In genomic region chr17:46031621-46032211, GRCm38 (mm10) we compare ENCODE assay signal across 8 mouse cellular contexts. TPM values are rescaled to one million over a fixed set of nuclear protein-coding genes. Genes with fewer than 3 reads are reported as not detected.
DNase-seq lines count a peak whose midpoint lies in the region; ATAC-seq lines count a peak whose summit lies in the region.

No protein-coding gene starts in this region.

- 1% methylated on average over 50 of the region's 50 CpGs for WGBS in embryonic facial prominence, embryonic 15.5 days
- under 1% methylated on average over 38 of the region's 50 CpGs for WGBS in heart, embryonic 14.5 days
- under 1% methylated on average over 50 of the region's 50 CpGs for WGBS in liver, embryonic 16.5 days (ENCODE audit: insufficient replicate concordance)
- under 1% methylated on average over 50 of the region's 50 CpGs for WGBS in neural tube, embryonic 13.5 days

- ATAC-seq in embryonic facial prominence, embryonic 15.5 days (ENCODE audit: insufficient number of reproducible peaks, low FRiP score, low TSS enrichment, low read depth), result no peak
- ATAC-seq in heart, embryonic 14.5 days (ENCODE audit: insufficient number of reproducible peaks, insufficient read depth, low FRiP score, low read depth), result no peak
- ATAC-seq in liver, embryonic 16.5 days (ENCODE audit: low read depth), result peak; percentile 22
- ATAC-seq in neural tube, embryonic 13.5 days (ENCODE audit: low read depth), result peak; percentile 12; the same call in 1 of the 2 replicates

- H3K36me3 ChIP-seq in embryonic facial prominence, embryonic 15.5 days, result no peaks in the 10 kb centered on the region
- 0 out of 2 replicates have a peak, but pooled peaks cover 2% of the 10 kb centered on the region for H3K36me3 ChIP-seq in heart, embryonic 14.5 days (ENCODE audit: control insufficient read depth, insufficient read depth, low read length)
- no peaks in the 10 kb centered on the region for H3K36me3 ChIP-seq in liver, embryonic 16.5 days (ENCODE audit: control insufficient read depth, insufficient read depth)
- H3K36me3 ChIP-seq in neural tube, embryonic 13.5 days, result no peaks in the 10 kb centered on the region

- peaks cover 51% of the 10 kb centered on the region for H3K4me1 ChIP-seq in embryonic facial prominence, embryonic 15.5 days
- peaks cover 44 to 50% of the 10 kb centered on the region in 2 experiments for H3K4me1 ChIP-seq in heart, embryonic 14.5 days (ENCODE audit: control insufficient read depth in 2 of 2, insufficient read depth in 2 of 2, low read length in 2 of 2)
- peaks cover 48% of the 10 kb centered on the region for H3K4me1 ChIP-seq in liver, embryonic 16.5 days (ENCODE audit: control insufficient read depth, low read depth, low read length)
- peaks cover 53% of the 10 kb centered on the region for H3K4me1 ChIP-seq in neural tube, embryonic 13.5 days (replicated peaks)

- peak overlapping the region; percentile 94 for H3K9ac ChIP-seq in embryonic facial prominence, embryonic 15.5 days
- H3K9ac ChIP-seq in heart, embryonic 14.5 days (ENCODE audit: low read length), result peak overlapping the region; percentile 99
- H3K9ac ChIP-seq in liver, embryonic 16.5 days (ENCODE audit: low read depth, low read length), result peak overlapping the region; percentile 82
- H3K9ac ChIP-seq in neural tube, embryonic 13.5 days, result peak overlapping the region; percentile 90

- H3K4me3 ChIP-seq in embryonic facial prominence, embryonic 15.5 days (replicated peaks), result peak overlapping the region; percentile 83
- H3K4me3 ChIP-seq in heart, embryonic 14.5 days (ENCODE audit: control insufficient read depth in 1 of 2, insufficient read depth in 1 of 2, low read depth in 1 of 2, low read length in 2 of 2), result peak overlapping the region; percentile 92 to 95
- peak overlapping the region; percentile 80 for H3K4me3 ChIP-seq in liver, embryonic 16.5 days (ENCODE audit: low read depth, low read length)
- peak overlapping the region; percentile 86 for H3K4me3 ChIP-seq in neural tube, embryonic 13.5 days

- peak overlapping the region; percentile 71 for H3K4me2 ChIP-seq in embryonic facial prominence, embryonic 15.5 days (replicated peaks)
- peak overlapping the region; percentile 79 for H3K4me2 ChIP-seq in heart, embryonic 14.5 days (ENCODE audit: low read length)
- peak overlapping the region; percentile 79 for H3K4me2 ChIP-seq in liver, embryonic 16.5 days (ENCODE audit: low read depth, low read length)
- H3K4me2 ChIP-seq in neural tube, embryonic 13.5 days, result peak overlapping the region; percentile 88

- H3K27me3 ChIP-seq in embryonic facial prominence, embryonic 15.5 days, result no peaks in the 10 kb centered on the region
- no peaks in the 10 kb centered on the region for H3K27me3 ChIP-seq in heart, embryonic 14.5 days (ENCODE audit: control insufficient read depth, insufficient read depth, low read length)
- H3K27me3 ChIP-seq in liver, embryonic 16.5 days (ENCODE audit: control insufficient read depth, insufficient read depth, low read depth, low read length), result no peaks in the 10 kb centered on the region
- H3K27me3 ChIP-seq in neural tube, embryonic 13.5 days, result peaks cover 10% of the 10 kb centered on the region; the same call in 1 of the 2 replicates

- peak; percentile 20 to 35 for DNase-seq in spleen, adult 18-20 months
- DNase-seq in spleen, adult 12 weeks (ENCODE audit: low spot score), result no peak
- DNase-seq in kidney, postnatal 14 days, result peak; percentile 83
- peak; percentile 40 for DNase-seq in thymus, postnatal 0 days (ENCODE audit: low spot score)

- no peaks in the 10 kb centered on the region for H3K9me3 ChIP-seq in embryonic facial prominence, embryonic 15.5 days (replicated peaks)
- H3K9me3 ChIP-seq in heart, embryonic 14.5 days (ENCODE audit: control insufficient read depth, low read length), result no peaks in the 10 kb centered on the region
- no peaks in the 10 kb centered on the region for H3K9me3 ChIP-seq in liver, embryonic 16.5 days (replicated peaks; ENCODE audit: control insufficient read depth, low read length)
- no peaks in the 10 kb centered on the region for H3K9me3 ChIP-seq in neural tube, embryonic 13.5 days

- H3K27ac ChIP-seq in embryonic facial prominence, embryonic 15.5 days (replicated peaks), result peak overlapping the region; percentile 97
- peak overlapping the region; percentile 98 to 99 for H3K27ac ChIP-seq in heart, embryonic 14.5 days (replicated peaks in 1 of 2; ENCODE audit: control insufficient read depth in 1 of 2, insufficient read depth in 1 of 2, low read depth in 2 of 2, low read length in 2 of 2)
- peak overlapping the region; percentile 86 for H3K27ac ChIP-seq in liver, embryonic 16.5 days (ENCODE audit: low read length)
- peak overlapping the region; percentile 90 for H3K27ac ChIP-seq in neural tube, embryonic 13.5 days (replicated peaks)

RNA-seq across cellular contexts. Expression of gene Vegfa, which starts 0.5 kb away (rescaled TPM):
- polyA plus RNA-seq in embryonic facial prominence, embryonic 15.5 days (2015; fragmentation: Nextera tagmentation; extraction: Ambion mirVana), result 4.6 and 6.9 TPM in 2 replicates
- polyA plus RNA-seq in heart, embryonic 14.5 days (2014; fragmentation: Nextera tagmentation; extraction: Ambion mirVana), result 8.1 and 8.3 TPM in 2 replicates
- 1.1 and 1.2 TPM in 2 replicates for polyA plus RNA-seq in liver, embryonic 16.5 days (2015; fragmentation: Nextera tagmentation; extraction: Ambion mirVana)
- 2.6 and 3.0 TPM in 2 replicates for polyA plus RNA-seq in neural tube, embryonic 13.5 days (2015; fragmentation: Nextera tagmentation; extraction: Ambion mirVana)
- polyA plus RNA-seq in thymus, postnatal 0 days (2015; fragmentation: Nextera tagmentation; extraction: Ambion mirVana), result 1.1 and 1.3 TPM in 2 replicates

Comparison
In these comparisons a context has a peak if more than half of its experiments do, and no peak if none do; other contexts are left out.
1. ATAC-seq: peak in liver, embryonic 16.5 days (single experiment) and neural tube, embryonic 13.5 days (single experiment); none in embryonic facial prominence, embryonic 15.5 days (single experiment) and heart, embryonic 14.5 days (single experiment).
2. Peak in every context shown above with its lines, with median percentiles within 50 percentile points of each other: H3K27ac ChIP-seq, H3K4me2 ChIP-seq, H3K4me3 ChIP-seq and H3K9ac ChIP-seq.